Mouse (Mus musculus) cortical plate, adult 2 months (tissue): ENCODE data around the gene Fbf1. TPM values are rescaled to one million over a fixed set of nuclear protein-coding genes. Genes with fewer than 3 reads are reported as not detected.

Experiments
- H3K27ac ChIP-seq: fragments of 200-500 bp; 2 replicates; pipeline ENCODE4 v1.5.1; 2012; ENCODE audit warnings: low read length, control low read depth, inconsistent platforms; ENCODE audit not compliant: insufficient read depth
- H3K4me1 ChIP-seq: fragments of 200-500 bp; 2 replicates; pipeline ENCODE4 v1.6.1; 2011; ENCODE audit warnings: low read length; ENCODE audit not compliant: control insufficient read depth, insufficient read depth
- H3K4me3 ChIP-seq: fragments of 200-500 bp; 2 replicates; pipeline ENCODE4 v1.5.1; 2011; ENCODE audit warnings: mild to moderate bottlenecking, low read length, control low read depth; ENCODE audit not compliant: insufficient read depth
- CTCF ChIP-seq: fragments of 200-500 bp; IDR thresholded peaks from 2 replicates; pipeline ENCODE4 v1.5.1; 2011; ENCODE audit warnings: mild to moderate bottlenecking, control low read depth, low read length; ENCODE audit not compliant: insufficient read depth; ENCODE audit errors: extremely low read depth
- POLR2A ChIP-seq: fragments of 200-500 bp; IDR thresholded peaks from 2 replicates; pipeline ENCODE4 v1.6.1; 2011; ENCODE audit warnings: mild to moderate bottlenecking, low read length, control low read depth; ENCODE audit not compliant: insufficient read depth; ENCODE audit errors: extremely low read depth
- polyA plus RNA-seq: library from polyadenylated mRNA; depleted of rRNA; stranded (reverse); fragments of >200 nt; gene quantifications from 2 replicates; pipeline ENCODE4 v1.2.3, GENCODE M21; 2012

The Fbf1 gene
- polyA plus RNA-seq, 1 experiment = 103 TPM

DNA sequence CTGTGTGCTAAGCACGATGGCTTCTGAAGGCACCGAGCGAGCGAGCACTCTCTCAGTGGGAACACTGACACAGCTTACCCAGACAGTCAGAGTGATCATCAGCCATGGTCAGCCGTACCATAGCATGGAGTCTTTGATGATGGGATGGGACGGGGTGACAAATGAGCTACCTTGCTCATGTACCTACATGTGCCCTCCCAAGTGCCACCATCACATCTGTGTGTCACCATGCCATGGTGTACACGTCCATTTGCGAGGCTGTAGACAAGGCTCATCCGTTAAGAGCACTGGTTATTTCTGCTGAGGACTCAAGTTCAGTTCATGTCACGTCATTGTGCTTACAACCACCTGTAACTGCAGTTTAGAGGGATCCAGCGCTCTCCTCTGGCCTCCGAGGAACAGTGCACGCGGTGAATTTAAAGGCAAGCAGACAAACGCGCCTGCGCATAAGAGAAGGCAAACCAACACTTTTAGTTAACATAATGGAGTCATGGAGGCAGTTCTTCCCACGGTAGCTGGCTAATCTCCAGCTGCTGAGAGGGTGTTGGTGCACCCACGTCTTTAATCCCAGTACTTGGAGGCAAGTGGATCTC, 56.3 kb downstream of the Fbf1 start:
- Histone ChIP-seq H3K4me1 (no peaks in the 10 kb centered on the region), H3K27ac (no peak overlapping the region), H3K4me3 (no peak overlapping the region)
- TF ChIP-seq POLR2A = no peak
- TF ChIP-seq CTCF = no peak

DNA sequence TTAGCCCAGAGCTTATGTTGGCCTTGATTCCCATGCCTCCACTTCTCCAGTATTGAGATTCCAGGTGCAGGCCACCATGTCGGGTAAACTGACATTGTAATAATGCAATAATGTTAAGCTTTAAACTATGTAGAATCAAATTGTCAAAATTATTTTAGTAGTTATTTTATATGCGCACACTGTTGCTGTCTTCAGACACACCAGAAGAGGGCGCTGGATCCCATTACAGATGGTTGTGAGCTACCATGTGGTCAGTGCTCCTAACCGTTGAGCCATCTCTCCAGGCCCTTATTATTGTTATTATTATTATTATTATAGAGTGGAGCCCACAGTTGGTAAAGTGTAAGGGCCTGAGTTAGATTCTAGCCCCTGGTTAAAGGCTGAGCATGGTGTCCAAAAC, 56.9 kb downstream of the Fbf1 start:
- Histone ChIP-seq H3K4me3 (no peak overlapping the region), H3K4me1 (no peaks in the 10 kb centered on the region), H3K27ac (no peak overlapping the region)
- TF ChIP-seq POLR2A (no peak), CTCF (no peak)

DNA sequence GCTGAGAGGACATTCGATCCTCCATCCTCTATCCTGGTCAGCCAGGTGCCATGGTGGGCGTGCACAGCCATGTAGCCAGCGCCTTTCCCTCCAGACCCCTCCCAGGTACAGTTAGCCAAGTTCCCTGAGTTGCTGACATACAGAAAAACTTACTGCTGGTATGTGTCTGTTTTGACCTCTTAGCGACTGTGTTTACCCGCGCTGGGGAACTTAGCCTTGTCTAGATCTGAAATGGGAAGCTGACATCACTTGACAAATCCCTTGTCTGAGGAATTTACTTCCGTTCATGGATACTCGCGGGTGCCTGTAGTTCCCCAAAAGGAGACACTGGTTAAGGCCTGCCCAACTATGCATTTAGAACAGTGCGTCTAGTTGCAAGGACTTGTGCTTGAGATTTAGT, 57.4 kb downstream of the Fbf1 start:
- H3K4me3 ChIP-seq = peak overlapping the region; percentile 44
- no peak for TF ChIP-seq POLR2A
- peak overlapping the region; percentile 54; the same call in 1 of the 2 replicates for H3K27ac ChIP-seq
- no peaks in the 10 kb centered on the region for H3K4me1 ChIP-seq

DNA sequence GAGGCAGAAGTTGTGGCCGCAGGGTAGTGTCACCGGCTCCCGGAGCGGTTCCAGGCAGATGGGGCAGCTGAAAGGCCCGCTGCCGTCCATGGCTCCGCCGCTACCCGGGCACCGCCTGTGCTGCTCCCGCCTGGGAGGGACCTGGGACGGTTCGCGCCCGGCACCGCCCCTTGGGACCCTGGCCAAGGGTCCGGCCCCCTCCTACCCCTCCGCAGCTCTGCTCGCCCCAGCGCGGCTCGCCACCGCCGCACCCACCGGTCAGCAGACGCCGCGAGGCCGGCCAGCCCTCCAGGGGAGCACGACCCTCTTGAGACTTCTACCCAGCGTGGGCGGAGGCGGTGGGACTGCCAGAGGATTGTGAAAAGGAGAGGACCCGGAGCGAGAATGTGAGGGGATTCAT, 57.8 kb downstream of the Fbf1 start:
- TF ChIP-seq CTCF (no peak), POLR2A (no peak)
- Histone ChIP-seq H3K27ac (peak overlapping the region; percentile 92), H3K4me3 (peak overlapping the region; percentile 44)

DNA sequence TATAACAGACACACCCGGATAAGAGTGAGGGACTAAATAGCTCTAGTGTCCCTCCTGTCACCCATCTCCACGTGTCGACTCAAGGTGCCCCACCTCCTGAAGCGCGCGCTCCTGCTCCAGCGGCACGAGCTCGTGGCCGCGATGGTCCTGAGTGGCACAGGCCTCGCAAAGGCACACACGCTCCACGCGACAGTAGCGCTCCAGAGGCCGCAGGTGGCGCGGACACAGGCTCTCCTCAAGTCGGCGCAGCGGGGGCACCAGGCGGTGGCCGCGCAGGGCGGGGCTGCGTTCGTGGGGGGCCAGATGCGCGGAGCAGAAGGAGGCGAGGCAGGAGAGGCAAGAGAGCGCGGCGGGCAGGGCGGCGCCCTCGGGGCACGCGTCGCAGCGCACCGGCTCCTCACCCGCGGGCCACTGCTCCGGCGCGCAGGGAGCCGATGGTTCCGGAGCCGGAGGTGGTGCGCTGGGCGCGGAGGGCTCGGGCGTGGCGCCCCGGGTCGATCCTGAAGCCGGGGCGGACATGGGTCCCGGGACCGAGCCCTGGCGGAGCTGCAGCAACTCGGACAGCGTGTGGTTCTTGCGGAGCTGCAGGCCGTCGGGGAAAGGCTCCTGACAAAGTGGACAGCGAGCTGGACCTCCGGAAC, 58.4 kb downstream of the Fbf1 start:
- peak overlapping the region; percentile 44 for H3K4me3 ChIP-seq
- TF ChIP-seq CTCF (no peak), POLR2A (no peak)
- H3K4me1 ChIP-seq = no peaks in the 10 kb centered on the region; the same call in 1 of the 2 replicates
- H3K27ac ChIP-seq = peak overlapping the region; percentile 92

More for the DNA sequence above, 57.8 kb downstream of the Fbf1 start:
- no peaks in the 10 kb centered on the region for H3K4me1 ChIP-seq

DNA sequence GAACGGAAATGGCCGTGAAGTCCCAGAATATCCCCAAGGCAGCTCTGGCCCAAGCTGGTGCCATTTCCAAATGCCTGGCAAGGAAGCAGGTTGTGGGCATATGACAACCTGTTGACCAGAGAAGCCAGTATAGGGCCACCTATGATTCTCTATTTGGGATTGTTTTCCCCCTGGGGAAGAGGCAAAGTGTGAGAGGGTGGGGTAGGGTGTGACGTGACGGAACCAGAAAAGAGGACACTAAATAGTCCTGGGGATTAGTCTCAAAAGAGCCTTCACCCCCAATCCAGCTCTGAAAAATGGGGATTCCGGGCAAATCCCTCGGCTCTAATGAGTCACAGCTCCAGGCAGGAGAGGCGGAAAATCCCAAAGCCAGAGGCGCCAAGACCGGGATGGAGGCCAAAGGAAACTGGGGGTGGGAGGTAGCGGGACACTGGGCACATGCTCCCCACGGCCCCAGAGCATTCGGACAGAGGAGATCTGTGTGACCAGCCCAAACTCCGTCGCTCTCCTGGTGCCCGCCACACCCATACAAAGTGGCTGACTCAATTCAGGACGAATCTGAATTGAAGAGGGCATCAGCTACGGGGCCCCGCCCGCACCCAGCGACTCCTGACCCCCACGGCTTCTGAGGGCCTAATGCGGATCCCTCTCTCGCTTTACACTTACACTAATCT, 59.4 kb downstream of the Fbf1 start:
- Histone ChIP-seq H3K4me3 (peak overlapping the region; percentile 44), H3K4me1 (no peaks in the 10 kb centered on the region; the same call in 1 of the 2 replicates), H3K27ac (peak overlapping the region; percentile 35)
- TF ChIP-seq CTCF (no peak), POLR2A (no peak)

DNA sequence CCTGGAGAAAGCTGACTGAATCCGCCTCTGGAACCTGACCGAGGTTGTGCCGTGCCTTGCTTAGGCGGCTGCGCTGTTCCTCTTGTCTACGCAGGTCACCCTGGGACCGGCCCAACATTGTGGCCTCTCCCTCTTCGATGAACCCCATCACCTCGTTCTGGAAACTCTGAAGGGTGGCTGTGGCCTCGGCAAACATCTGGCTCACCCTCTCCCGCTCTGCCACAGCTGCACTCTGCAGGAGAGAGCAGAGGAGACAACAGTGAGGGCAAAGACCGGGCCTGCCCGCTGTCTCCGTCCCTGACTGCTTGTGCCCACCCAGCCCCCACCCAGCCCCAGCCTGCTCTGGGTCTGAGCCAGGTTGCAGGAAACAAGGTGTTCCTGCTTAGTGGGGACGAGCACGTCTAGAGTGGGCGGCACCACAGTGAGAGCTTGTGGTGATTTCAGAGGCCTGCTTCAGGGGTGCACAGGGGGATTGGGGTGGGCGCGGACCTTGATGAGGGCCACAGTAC, 60.1 kb downstream of the Fbf1 start:
- no peak overlapping the region for H3K27ac ChIP-seq
- no peak for TF ChIP-seq CTCF
- TF ChIP-seq POLR2A = no peak
- H3K4me3 ChIP-seq = no peak overlapping the region
- H3K4me1 ChIP-seq = no peaks in the 10 kb centered on the region; the same call in 1 of the 2 replicates

DNA sequence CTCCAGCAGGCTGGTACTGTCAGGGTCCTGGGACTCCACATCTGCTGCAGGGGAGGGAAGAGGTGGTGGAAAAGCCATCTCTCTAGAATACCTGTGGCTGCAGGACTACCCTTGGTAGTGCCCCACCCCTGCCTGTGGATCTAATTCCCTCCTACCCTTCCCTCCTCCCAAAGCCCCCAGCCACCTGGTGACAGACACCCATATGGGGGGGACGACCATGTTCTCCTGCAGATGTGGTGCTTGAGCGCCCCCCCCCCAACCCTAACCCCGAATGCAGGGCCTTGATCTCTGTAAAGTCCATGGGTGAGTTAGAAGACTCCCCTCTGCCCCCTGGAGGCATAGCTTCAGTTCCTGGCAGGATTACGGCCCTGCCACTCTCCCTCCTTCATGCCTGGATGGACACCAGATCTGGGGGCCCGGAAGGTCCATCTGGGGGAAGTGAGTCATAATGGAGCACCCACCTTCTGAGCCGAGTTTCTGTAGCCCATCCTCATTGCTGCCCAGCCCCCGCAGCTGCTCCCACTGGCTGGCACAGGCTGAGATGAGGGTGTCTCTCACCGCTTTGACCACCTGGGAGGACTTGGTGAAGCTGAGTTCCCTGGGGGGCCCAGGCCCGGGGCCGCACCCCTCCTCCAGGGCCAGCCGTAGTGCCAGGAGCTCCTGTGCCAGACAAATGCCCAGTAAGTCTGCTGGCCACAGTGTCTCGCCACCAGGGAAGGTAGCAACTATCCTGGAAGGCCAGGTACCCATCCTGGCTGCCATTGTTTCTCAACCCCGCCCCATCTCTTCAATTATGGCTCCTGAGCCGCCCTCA, 60.8 kb downstream of the Fbf1 start:
- H3K4me1 ChIP-seq = no peaks in the 10 kb centered on the region; the same call in 1 of the 2 replicates
- TF ChIP-seq POLR2A (no peak), CTCF (no peak)
- H3K4me3 ChIP-seq = no peak overlapping the region
- H3K27ac ChIP-seq = no peak overlapping the region

DNA sequence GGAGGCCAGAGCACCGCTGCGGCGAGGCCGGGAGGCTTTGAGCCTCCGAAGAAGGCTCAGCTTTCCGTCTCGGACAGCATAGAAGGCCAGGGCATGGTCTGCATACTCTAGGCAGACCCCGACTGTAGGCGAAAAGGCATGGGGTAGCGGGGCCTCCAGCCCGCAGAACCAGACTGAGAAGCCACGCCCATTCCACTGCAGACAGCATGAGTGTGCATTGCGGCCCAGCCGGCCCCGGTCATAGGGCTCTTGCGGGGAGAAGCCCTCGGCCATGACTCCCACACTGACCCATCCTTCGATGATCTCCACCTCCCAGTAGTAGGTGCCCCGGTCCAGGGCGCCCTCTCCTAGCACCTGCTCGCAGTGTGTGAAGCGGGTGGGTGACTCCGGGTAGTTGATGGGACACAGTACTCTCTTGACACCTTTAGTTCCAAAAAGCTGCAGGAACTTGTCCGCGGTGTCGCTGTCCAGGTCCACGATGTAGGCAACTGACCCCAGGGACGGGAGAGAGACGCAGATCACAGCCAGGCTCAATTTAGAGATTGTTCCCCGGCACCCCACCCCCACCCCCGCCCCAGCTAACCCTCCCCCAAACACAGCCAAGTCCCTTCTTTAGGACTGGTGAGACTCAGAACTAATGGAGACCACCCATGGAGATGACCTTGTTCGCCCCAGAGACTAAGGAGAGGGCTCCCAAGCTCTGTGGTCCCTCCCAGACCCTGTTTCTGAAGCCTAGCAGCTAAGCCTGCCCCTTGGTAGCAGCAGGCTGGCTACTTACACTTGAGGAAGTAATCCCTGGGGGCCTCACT, 61.6 kb downstream of the Fbf1 start:
- H3K27ac ChIP-seq = no peak overlapping the region
- H3K4me3 ChIP-seq = no peak overlapping the region
- TF ChIP-seq CTCF (no peak), POLR2A (no peak)
- no peaks in the 10 kb centered on the region; the same call in 1 of the 2 replicates for H3K4me1 ChIP-seq
